Mouse (Mus musculus) MEL (cell line): ENCODE measurements at regions not wholly inside any gene's neighbourhood (a gene's known extent, or its start where the extent isn't known, plus 50 kb on each side); places are given as distances from the start of the nearest gene placed in this dataset.
"Not testable (repeated sequence)": the region's sequence is repeated elsewhere in the genome, so short reads cannot be mapped to it uniquely, and the experiment has no call there.

ENCODE experiments used
- CHD1 ChIP-seq: IDR thresholded peaks from 2 replicates; pipeline ENCODE4 v1.6.1; 2012; ENCODE audit warnings: low read depth, mild to moderate bottlenecking, inconsistent platforms, low read length, improper control_type of control experiment
- CTCF ChIP-seq, 3 experiments: IDR thresholded peaks in 2 of 3; conservative IDR thresholded peaks in 1 of 3; 2 replicates each; pipeline ENCODE4 v1.5.1; 2011 to 2012; ENCODE audit warnings: low read length in 3 of 3, low read depth in 2 of 3, mild to moderate bottlenecking in 2 of 3, improper control_type of control experiment in 1 of 3, inconsistent platforms in 1 of 3, mixed read lengths in 1 of 3, moderate library complexity in 1 of 3; ENCODE audit not compliant: control insufficient read depth in 1 of 3, insufficient read depth in 1 of 3, poor library complexity in 1 of 3, severe bottlenecking in 1 of 3
- ELF1 ChIP-seq: IDR thresholded peaks from 2 replicates; pipeline ENCODE4 v1.6.1; 2014; ENCODE audit warnings: low read depth, mild to moderate bottlenecking, inconsistent platforms, low read length, improper control_type of control experiment, moderate library complexity
- EP300 ChIP-seq, 2 experiments: IDR thresholded peaks; 2 replicates each; pipeline ENCODE4 v1.6.1; 2011; ENCODE audit warnings: improper control_type of control experiment in 2 of 2, low read length in 2 of 2, low read depth in 1 of 2, mild to moderate bottlenecking in 1 of 2
- ETS1 ChIP-seq: IDR thresholded peaks from 2 replicates; pipeline ENCODE4 v1.6.1; 2012; ENCODE audit warnings: low read depth, mild to moderate bottlenecking, inconsistent platforms, low read length, improper control_type of control experiment, moderate library complexity
- MAX ChIP-seq: IDR thresholded peaks from 2 replicates; pipeline ENCODE4 v1.6.1; 2011; ENCODE audit warnings: low read length, improper control_type of control experiment
- MXI1 ChIP-seq: IDR thresholded peaks from 2 replicates; pipeline ENCODE4 v1.6.1; 2011; ENCODE audit warnings: mild to moderate bottlenecking, low read depth, low read length, improper control_type of control experiment
- POLR2A ChIP-seq, 2 experiments: IDR thresholded peaks; 2 replicates each; pipeline ENCODE4 v1.6.1; 2011 to 2012; ENCODE audit warnings: low read length in 2 of 2, mild to moderate bottlenecking in 2 of 2, control low read depth in 1 of 2, improper control_type of control experiment in 1 of 2, low read depth in 1 of 2, moderate library complexity in 1 of 2; ENCODE audit not compliant: control insufficient read depth in 1 of 2, insufficient read depth in 1 of 2, poor library complexity in 1 of 2
- UBTF ChIP-seq: IDR thresholded peaks from 2 replicates; pipeline ENCODE4 v1.6.1; 2012; ENCODE audit warnings: low read depth, mild to moderate bottlenecking, inconsistent platforms, low read length, improper control_type of control experiment, moderate library complexity, borderline replicate concordance; ENCODE audit not compliant: insufficient read depth
- USF1 ChIP-seq: IDR thresholded peaks from 2 replicates; pipeline ENCODE4 v1.6.1; 2014; ENCODE audit warnings: low read depth, mild to moderate bottlenecking, inconsistent platforms, low read length, improper control_type of control experiment, moderate library complexity
- ZNF384 ChIP-seq: IDR thresholded peaks from 2 replicates; pipeline ENCODE4 v1.6.1; 2012; ENCODE audit warnings: low read depth, mild to moderate bottlenecking, inconsistent platforms, low read length, improper control_type of control experiment

- TF ChIP-seq ELF1; CTCF (IDR thresholded peaks at IDR 0.05 in 2 of 3, conservative IDR thresholded peaks at IDR 0.05 in 1 of 3; ENCODE audit: control insufficient read depth in 1 of 3, insufficient read depth in 1 of 3, low read depth in 2 of 3, low read length in 3 of 3, poor library complexity in 1 of 3, severe bottlenecking in 1 of 3); USF1; MXI1; CHD1; ZNF384; MAX; POLR2A (IDR thresholded peaks at IDR 0.05; ENCODE audit: control insufficient read depth in 1 of 2, insufficient read depth in 1 of 2, low read depth in 1 of 2, low read length in 2 of 2, poor library complexity in 1 of 2); UBTF; EP300 (IDR thresholded peaks at IDR 0.05; ENCODE audit: low read depth in 1 of 2, low read length in 2 of 2); ETS1: not testable (repeated sequence)
These were observed 74.9 kb upstream of the Vmn1r3 start for GRCm38 (mm10) chr4:3260061-3260460.
